Mouse (Mus musculus): ENCODE data around the gene Carmil3.

Gene Carmil3

GRCm38 (mm10) chr14:55540787-55541321, 50.4 kb downstream of the Carmil3 start:
- intact Hi-C loops (cut with DNase I) = no loop called here

- intact Hi-C loops (cut with DNase I) = no loop called here
Measured at GRCm38 (mm10) chr14:55542268-55542667, 51.8 kb downstream of the Carmil3 start.

DNA sequence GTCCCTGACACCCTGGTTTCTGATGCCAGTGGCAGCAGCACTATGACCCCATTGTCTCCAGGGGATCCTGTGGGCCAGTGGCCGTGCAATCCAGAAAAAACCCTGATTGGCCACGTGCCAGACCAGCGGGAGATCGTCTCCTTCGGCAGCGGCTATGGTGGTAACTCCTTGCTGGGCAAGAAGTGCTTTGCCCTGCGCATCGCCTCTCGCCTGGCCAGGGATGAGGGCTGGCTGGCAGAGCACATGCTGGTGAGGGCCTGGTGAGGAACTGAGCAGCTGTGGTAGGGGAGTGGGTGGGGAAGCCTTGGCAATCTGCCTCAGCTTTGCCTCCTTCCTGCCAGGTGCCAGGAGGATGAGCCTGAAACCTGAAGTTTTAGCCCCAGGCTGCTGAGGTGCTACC, 53.9 kb downstream of the Carmil3 start:
- intact Hi-C loops (cut with DNase I) = no loop called here

DNA sequence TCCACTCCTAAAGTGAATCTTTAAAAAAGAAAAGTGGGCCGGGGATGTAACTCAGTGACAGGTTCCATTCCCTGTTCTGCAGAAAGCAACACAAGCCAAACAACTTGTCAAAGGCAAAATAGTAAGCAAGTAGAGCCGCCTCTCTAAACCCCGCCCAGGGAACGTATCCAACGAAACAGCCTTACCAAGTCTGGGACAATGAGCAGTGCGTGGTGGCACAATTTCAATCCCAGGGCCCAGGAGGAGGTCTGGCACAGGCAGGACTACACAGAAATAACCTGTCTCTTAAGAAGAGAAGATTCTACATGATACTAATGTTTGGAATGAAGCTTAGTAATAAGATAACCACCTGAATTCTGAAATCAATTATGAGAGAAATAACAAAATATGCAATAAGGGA, 59.7 kb downstream of the Carmil3 start:
- intact Hi-C loops (cut with DNase I) = no loop called here

DNA sequence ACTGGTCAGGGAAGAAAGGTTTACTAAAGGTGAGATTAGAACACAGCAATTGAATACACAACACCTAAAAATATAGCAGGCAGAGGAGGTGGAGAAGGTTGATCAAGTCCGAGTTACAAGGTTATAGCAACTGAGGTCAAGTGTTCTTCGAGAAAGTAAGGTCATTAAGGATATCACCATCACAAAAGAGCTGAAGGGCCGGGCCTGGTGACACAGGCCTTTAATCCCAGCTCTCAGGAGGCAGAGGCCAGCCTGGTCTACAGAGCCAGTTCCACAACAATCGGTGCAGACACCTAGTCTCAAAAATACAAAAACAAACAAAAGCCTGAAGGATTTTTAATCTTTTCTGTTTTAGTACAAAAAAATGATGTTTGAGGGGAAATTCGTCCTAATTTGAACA, 60.9 kb downstream of the Carmil3 start:
- intact Hi-C loops (cut with DNase I) = no loop called here

DNA sequence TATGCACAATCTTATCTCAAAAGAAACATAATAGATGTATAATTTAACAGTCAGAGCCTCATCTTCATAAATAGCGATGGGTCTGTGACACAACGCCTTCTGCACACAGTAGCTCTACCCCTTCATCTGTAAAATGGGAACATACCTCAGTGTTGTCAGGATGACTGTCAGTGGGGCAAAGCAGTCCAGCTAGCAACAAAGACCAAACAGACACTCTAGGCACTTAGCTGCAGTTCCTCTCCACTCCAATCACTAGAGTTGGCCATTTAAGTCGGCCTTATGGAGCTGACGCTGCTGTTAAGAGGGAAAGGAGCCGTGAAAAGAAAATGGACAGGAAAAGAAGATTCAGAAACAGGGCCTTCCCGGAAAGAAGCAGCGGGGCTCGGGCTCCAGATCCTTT, 61.3 kb downstream of the Carmil3 start:
- intact Hi-C loops (cut with DNase I) = no loop called here

DNA sequence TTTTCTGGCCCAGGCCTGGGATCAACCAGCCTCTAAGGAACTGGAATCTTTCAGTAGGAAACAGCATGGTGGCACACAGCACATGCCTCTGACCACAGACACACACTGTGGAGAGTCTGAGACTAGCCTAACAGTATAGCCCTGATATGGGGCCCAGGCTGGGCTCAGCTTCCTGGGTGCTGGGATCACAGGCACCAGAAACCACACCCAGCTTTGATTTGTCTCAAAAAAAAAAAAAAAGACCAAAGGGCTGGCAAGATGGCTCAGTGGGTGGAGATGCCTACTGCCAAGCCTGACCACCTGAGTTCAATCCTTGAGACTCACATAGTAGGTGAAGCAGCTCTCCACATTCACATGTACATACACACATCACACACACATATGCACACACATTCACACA, 64.2 kb downstream of the Carmil3 start:
- intact Hi-C loops (cut with DNase I) = no loop called here

- intact Hi-C loops (cut with DNase I) = loop anchor here (2.0 kb wide), 1 partner anchor 65 kb away; the partner anchor contains the start of gene Carmil3
Measured at GRCm38 (mm10) chr14:55555788-55556187, 65.3 kb downstream of the Carmil3 start.

- intact Hi-C loops (cut with DNase I) = loop anchor here (2.0 kb wide), 1 partner anchor 66 kb away; the partner anchor contains the start of gene Carmil3
Measured at GRCm38 (mm10) chr14:55557003-55557402, 66.6 kb downstream of the Carmil3 start.

DNA sequence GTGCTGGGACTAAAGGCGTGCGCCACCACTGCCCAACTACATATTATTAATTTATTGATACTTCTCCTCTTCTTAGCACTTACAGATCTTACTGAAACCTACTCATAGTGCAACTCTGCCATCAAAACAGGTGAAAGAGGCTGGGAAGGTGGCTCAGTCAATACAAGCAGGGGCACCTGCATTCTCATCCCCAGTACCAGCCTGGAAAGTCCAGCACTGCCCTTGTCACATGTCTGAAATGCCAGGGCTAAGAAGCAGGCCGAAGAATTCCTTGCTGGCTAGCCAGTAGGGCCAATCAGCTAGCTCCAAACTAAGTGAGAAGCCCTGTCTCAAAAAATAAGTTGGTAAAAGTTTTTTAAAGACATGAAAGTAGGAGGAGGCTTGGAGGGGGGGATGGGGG, 67.1 kb downstream of the Carmil3 start:
- intact Hi-C loops (cut with DNase I) = loop anchor here (2.0 kb wide), 1 partner anchor 67 kb away; the partner anchor contains the start of gene Carmil3

Measured in adrenal gland (tissue).